Mouse (Mus musculus): Measurements from ENCODE around the gene Slc25a47. TPM values are rescaled to one million over a fixed set of nuclear protein-coding genes. Genes with fewer than 3 reads are reported as not detected.
A peak's percentile ranks its signal among the peaks of the same experiment; 100 is the strongest.

Slc25a47 gene
- polyA plus RNA-seq, 1 experiment from 2014 or later: 12.0 TPM

DNA sequence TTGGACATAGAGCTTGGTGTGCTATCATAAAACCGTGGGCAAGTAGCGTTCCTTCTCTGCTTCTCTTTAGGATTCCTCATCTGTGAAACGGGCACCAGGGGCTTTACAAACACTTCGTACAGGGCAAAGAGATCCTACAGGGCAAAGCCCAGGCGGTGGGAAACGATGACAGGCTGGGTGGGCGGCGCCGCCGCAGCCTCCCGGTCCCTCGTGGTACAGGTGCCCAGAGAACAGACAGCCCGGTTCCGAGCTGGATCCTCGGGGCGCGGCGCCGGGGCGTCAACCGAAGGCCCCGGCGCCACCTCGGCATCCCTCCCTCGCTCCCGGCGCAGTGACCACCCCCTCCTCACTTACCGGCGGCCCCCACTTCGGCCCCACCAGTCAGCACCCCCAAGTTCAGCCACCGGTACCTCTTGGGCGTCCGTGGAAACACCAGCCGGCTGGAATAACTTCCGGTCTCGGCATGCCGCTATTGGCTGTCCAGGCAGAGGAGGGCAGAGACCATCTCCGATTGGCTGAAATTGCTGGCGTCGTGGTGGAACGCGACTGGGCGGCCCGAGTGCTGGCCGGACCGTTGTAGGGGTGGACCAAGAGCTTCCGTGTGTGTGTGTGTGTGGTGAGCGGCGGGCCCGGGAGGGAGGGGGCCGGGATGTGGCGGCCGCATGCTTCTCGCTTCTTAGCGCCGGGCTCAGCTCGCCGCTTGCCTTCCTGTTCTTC is 58.0 kb downstream of the Slc25a47 start, which contains the start of gene Wars:
Gene Wars (minus strand): TSS at position 460 of the 717 bp plus-strand sequence.
- no peaks in the 10 kb centered on the region for H3K27me3 ChIP-seq
- H3K4me3 ChIP-seq (replicated peaks): peak within 1 kb of the TSS; percentile 87
- under 1% methylated on average over 58 of the region's 58 CpGs for WGBS
- H3K27ac ChIP-seq (replicated peaks): no peak within 1 kb of the TSS
- peaks cover 8% of the 10 kb centered on the region; the same call in 1 of the 2 replicates for H3K36me3 ChIP-seq
- H3K9ac ChIP-seq: peak within 1 kb of the TSS; percentile 69
- H3K4me1 ChIP-seq: peaks cover 21% of the 10 kb centered on the region
- H3K9me3 ChIP-seq (replicated peaks): no peaks in the 10 kb centered on the region
- peak; percentile 100 for ATAC-seq (ENCODE audit: insufficient number of reproducible peaks, low FRiP score, low TSS enrichment, low read depth)
- H3K4me2 ChIP-seq (replicated peaks): peak within 1 kb of the TSS; percentile 76

DNA sequence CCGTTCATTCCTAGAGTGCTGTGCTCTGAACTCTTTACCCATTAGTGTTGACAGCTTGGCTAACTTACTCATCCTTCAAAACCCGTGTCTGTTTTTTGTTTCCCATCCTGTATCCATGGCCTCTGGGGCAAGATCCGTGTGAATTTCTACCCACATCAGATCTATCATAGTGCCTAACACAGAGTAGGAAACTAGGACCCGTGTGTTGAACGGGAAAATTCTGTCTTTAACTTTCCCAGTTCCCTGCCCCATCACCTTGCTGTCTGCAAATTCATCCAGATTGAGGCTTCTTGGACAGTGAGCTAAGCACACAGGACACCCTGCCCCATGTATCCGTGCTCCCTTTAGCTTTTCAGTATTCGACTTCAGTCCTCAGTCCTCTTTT is 58.6 kb downstream of the Slc25a47 start:
- Histone ChIP-seq H3K9ac (peak overlapping the region; percentile 69), H3K36me3 (peaks cover 8% of the 10 kb centered on the region; the same call in 1 of the 2 replicates), H3K9me3 (replicated peaks) (no peaks in the 10 kb centered on the region), H3K4me3 (replicated peaks) (peak overlapping the region; percentile 87), H3K4me1 (peaks cover 21% of the 10 kb centered on the region), H3K27ac (replicated peaks) (no peak overlapping the region), H3K27me3 (no peaks in the 10 kb centered on the region), H3K4me2 (replicated peaks) (peak overlapping the region; percentile 76)
- peak; percentile 13; the same call in 1 of the 2 replicates for ATAC-seq (ENCODE audit: insufficient number of reproducible peaks, low FRiP score, low TSS enrichment, low read depth)
- WGBS: under 1% methylated on average over 7 of the region's 7 CpGs

DNA sequence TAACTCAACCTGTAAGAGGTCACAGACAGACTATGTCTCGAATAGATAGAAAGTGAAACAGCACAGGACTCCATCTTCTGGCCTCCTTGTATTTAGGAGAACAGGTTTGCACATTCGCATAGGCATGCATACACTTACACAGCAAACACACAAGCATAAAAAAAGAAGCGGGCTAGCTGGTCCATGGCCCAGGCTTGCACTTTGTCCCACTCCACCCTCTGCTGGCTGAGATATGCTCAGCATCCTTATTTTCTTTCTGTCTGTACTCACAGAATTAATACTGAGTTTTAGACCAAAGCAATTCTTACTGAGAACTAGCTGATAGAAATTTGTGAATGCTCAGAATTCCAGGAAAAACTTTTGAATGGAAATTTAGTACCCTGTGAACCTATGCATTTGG is 60.2 kb downstream of the Slc25a47 start:
- H3K4me3 ChIP-seq (replicated peaks): no peak overlapping the region
- no peak overlapping the region for H3K4me2 ChIP-seq (replicated peaks)
- WGBS: 69% methylated on average over 3 of the region's 3 CpGs
- H3K36me3 ChIP-seq: no peaks in the 10 kb centered on the region
- H3K27me3 ChIP-seq: no peaks in the 10 kb centered on the region
- peaks cover 21% of the 10 kb centered on the region for H3K4me1 ChIP-seq
- no peak for ATAC-seq (ENCODE audit: insufficient number of reproducible peaks, low FRiP score, low TSS enrichment, low read depth)
- H3K27ac ChIP-seq (replicated peaks): no peak overlapping the region
- H3K9me3 ChIP-seq (replicated peaks): no peaks in the 10 kb centered on the region
- no peak overlapping the region for H3K9ac ChIP-seq

DNA sequence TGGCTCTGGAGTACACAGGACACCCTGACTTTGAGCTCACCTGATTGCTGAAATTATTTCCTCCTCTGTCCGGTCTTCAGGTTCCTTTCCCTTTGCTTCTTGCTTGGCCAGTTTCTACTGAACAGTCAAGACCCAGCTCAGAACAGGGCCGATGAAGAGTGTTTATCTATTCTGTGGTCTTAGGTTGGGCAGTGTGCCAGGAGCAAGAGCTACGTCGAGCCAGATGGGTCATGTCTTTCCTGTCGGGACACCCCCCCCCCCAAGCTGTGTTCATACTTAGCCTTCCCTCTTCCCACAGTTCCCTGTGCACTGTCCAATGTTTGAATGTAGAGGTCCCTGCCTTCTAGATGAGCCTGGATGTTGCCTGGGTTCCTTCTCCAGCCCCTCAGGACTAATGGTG is 65.5 kb downstream of the Slc25a47 start:
- H3K36me3 ChIP-seq: no peaks in the 10 kb centered on the region
- no peak overlapping the region for H3K4me3 ChIP-seq (replicated peaks)
- no peaks in the 10 kb centered on the region for H3K9me3 ChIP-seq (replicated peaks)
- peaks cover 23% of the 10 kb centered on the region for H3K4me1 ChIP-seq
- H3K27ac ChIP-seq (replicated peaks): no peak overlapping the region
- peaks cover 10% of the 10 kb centered on the region for H3K27me3 ChIP-seq
- H3K4me2 ChIP-seq (replicated peaks): no peak overlapping the region
- H3K9ac ChIP-seq: no peak overlapping the region
- ATAC-seq (ENCODE audit: insufficient number of reproducible peaks, low FRiP score, low TSS enrichment, low read depth): no peak
- 49% methylated on average over 5 of the region's 5 CpGs for WGBS

DNA sequence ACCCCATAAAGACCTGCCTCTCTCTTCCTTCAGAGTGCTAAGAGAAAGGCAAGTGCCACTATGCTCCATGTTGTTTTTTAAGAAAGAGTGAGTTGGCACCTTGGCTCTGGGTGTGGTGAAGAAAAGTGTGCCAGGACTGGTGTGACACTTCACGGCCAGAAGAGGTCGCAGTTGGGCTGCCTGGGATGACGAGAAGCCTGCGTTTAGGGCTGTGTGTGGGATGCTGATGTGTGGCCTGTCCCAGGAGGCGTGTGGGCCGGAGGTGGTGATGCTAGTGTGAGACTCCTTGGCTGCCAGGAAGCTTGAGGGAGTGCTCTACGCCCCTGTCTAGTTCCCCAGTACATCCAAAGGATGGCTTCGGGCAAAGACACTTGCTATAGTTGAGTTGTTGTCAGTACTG is 67.1 kb downstream of the Slc25a47 start:
- 15% methylated on average over 8 of the region's 8 CpGs for WGBS
- H3K4me2 ChIP-seq (replicated peaks): no peak overlapping the region
- no peak for ATAC-seq (ENCODE audit: insufficient number of reproducible peaks, low FRiP score, low TSS enrichment, low read depth)
- no peaks in the 10 kb centered on the region for H3K9me3 ChIP-seq (replicated peaks)
- no peak overlapping the region for H3K4me3 ChIP-seq (replicated peaks)
- peaks cover 23% of the 10 kb centered on the region for H3K4me1 ChIP-seq
- no peak overlapping the region for H3K9ac ChIP-seq
- no peaks in the 10 kb centered on the region for H3K36me3 ChIP-seq
- no peak overlapping the region for H3K27ac ChIP-seq (replicated peaks)
- peaks cover 19% of the 10 kb centered on the region for H3K27me3 ChIP-seq

DNA sequence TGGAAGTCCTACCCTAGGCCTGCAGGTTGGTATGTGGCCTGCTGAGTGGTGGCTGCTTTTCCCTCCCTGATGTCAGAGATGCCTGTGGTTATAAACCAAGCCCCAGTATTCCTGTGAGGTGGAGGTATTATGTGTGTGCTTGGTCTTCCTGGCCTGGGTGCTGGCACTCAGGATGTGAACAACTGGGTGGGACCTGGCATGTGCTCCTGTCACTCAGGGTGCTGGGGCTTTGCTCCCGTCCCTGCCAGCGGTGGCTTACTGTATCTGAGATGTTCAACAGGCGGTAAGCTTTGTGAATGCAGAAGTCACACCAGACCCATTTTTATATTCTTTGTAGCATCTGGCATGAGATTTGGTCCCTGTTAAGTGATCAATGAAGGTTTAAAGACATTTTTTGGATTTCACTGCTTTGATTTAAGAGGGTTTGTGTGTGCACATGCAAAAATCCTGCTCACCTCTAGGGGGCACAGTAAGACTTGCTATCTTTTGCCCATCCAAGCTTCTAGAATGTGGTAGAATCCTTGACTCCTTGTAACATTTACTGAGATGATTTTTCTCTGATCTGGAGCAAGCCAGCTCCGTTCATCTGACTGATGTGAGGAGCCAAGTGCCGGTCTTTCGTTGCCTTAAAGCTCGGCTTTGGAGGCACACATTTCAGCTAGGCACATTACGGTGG is 67.9 kb downstream of the Slc25a47 start:
- H3K4me3 ChIP-seq (replicated peaks): no peak overlapping the region
- no peak overlapping the region for H3K4me2 ChIP-seq (replicated peaks)
- H3K27ac ChIP-seq (replicated peaks): 0 out of 2 replicates have a peak overlapping the region, but pooled peaks have one; percentile 6
- peaks cover 19% of the 10 kb centered on the region for H3K27me3 ChIP-seq
- no peak for ATAC-seq (ENCODE audit: insufficient number of reproducible peaks, low FRiP score, low TSS enrichment, low read depth)
- H3K9me3 ChIP-seq (replicated peaks): no peaks in the 10 kb centered on the region
- H3K36me3 ChIP-seq: no peaks in the 10 kb centered on the region
- H3K4me1 ChIP-seq: peaks cover 29% of the 10 kb centered on the region
- H3K9ac ChIP-seq: no peak overlapping the region
- WGBS: 48% methylated on average over 8 of the region's 8 CpGs

DNA sequence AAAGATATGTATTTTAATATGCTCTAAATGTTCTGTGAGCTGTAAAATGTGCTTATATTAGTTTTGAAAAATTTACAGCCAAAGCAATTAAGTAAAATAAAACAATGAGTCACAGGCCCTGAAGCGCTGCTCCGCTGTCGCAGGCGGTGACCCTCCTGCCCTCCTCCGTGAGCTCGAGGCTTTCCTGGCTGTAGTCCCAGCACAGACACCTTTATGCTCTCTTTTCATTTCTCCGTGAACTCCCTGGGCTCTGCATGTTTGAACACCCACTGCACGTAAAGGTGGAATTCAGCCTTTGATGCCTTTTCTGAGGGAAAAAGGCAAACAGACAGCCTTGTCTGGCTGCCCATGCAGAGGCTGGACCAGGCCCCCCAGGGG is 68.4 kb downstream of the Slc25a47 start:
- ATAC-seq (ENCODE audit: insufficient number of reproducible peaks, low FRiP score, low TSS enrichment, low read depth): no peak
- 22% methylated on average over 8 of the region's 8 CpGs for WGBS

DNA sequence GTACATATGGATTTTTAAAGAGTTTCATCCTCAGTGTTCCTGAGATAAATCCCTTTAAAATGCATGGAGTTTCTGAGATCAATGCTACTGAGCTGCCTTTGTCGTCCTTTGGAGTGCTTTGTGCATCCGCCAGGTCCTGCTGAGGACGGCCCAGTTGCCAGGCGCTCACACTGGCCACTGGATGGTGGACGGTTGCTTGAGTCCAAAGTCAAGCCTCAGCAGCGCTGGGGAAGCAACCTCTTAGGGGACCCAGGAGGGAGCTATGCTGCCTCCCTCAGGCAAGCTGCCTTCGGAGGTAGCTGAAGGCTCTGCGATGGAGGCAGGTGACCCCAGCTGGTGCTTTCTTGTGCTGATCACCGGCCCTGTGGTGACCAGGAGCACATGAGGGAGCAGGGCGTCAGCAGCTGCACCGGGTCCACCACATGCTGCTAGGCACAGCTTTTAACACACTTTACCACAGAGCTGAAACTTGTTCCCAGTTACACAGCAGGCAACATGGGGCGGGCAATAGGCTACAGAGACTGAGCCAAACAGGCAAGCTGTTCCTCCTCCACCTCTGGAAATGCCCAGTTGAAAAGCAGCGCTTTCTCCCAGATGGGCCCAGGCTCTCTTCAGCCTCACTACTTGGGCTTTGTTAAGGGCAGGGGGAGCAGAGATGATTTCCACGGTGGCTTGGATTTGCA is 69.9 kb downstream of the Slc25a47 start:
- ATAC-seq (ENCODE audit: insufficient number of reproducible peaks, low FRiP score, low TSS enrichment, low read depth): no peak
- Histone ChIP-seq H3K4me2 (replicated peaks) (no peak overlapping the region), H3K27ac (replicated peaks) (no peak overlapping the region), H3K9ac (no peak overlapping the region), H3K9me3 (replicated peaks) (no peaks in the 10 kb centered on the region), H3K27me3 (peaks cover 19% of the 10 kb centered on the region), H3K4me3 (replicated peaks) (no peak overlapping the region), H3K36me3 (no peaks in the 10 kb centered on the region), H3K4me1 (peaks cover 46% of the 10 kb centered on the region)
- 63% methylated on average over 14 of the region's 14 CpGs for WGBS

More for the DNA sequence above, 68.4 kb downstream of the Slc25a47 start:
- H3K36me3 ChIP-seq: no peaks in the 10 kb centered on the region
- H3K9ac ChIP-seq: no peak overlapping the region
- H3K27me3 ChIP-seq: peaks cover 19% of the 10 kb centered on the region
- 0 out of 2 replicates have a peak overlapping the region, but pooled peaks have one; percentile 6 for H3K27ac ChIP-seq (replicated peaks)
- no peak overlapping the region for H3K4me2 ChIP-seq (replicated peaks)
- no peaks in the 10 kb centered on the region for H3K9me3 ChIP-seq (replicated peaks)
- peaks cover 33% of the 10 kb centered on the region for H3K4me1 ChIP-seq
- H3K4me3 ChIP-seq (replicated peaks): no peak overlapping the region

DNA sequence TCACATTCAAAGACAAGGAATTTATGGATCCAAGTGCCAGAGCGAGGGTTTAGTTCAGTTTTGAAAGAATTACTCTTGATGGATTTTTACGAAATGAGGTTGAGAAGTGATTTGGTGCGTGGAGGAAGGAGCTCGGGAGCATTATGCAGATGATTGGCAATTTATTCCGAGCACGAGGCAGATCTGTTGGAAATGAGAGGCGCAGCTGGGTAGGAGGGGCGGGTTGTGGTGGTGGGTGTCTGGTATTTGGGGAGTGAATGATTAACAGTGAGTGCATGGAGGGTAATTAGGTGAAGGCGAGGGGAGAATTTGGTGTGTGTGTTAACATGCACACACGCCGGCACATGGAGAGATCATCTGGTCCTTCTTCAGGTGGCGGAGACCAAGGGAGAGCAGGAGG is 70.6 kb downstream of the Slc25a47 start:
- no peaks in the 10 kb centered on the region for H3K9me3 ChIP-seq (replicated peaks)
- H3K36me3 ChIP-seq: no peaks in the 10 kb centered on the region
- no peak overlapping the region for H3K4me3 ChIP-seq (replicated peaks)
- peaks cover 19% of the 10 kb centered on the region for H3K27me3 ChIP-seq
- no peak overlapping the region for H3K9ac ChIP-seq
- H3K4me2 ChIP-seq (replicated peaks): no peak overlapping the region
- 65% methylated on average over 12 of the region's 12 CpGs for WGBS
- H3K4me1 ChIP-seq: peaks cover 52% of the 10 kb centered on the region
- no peak for ATAC-seq (ENCODE audit: insufficient number of reproducible peaks, low FRiP score, low TSS enrichment, low read depth)
- H3K27ac ChIP-seq (replicated peaks): no peak overlapping the region

Data from embryonic facial prominence, embryonic 15.5 days (tissue).